Mouse (Mus musculus): ENCODE data around the gene Zfp710. TPM values are rescaled to one million over a fixed set of nuclear protein-coding genes. Genes with fewer than 3 reads are reported as not detected.

Zfp710 gene
- polyA plus RNA-seq, 1 experiment = 45.3 TPM

GRCm38 (mm10) chr7:80032216-80033052 is 7.8 kb downstream of the Zfp710 start:
- Histone ChIP-seq H3K27me3 (ENCODE audit: control insufficient read depth, insufficient read depth, low read length) (no peaks in the 10 kb centered on the region), H3K4me3 (ENCODE audit: extremely low read depth, insufficient read depth, insufficient read length) (peak overlapping the region; percentile 54; the same call in 1 of the 2 replicates), H3K36me3 (ENCODE audit: control insufficient read depth, insufficient read depth, low read length) (no peaks in the 10 kb centered on the region), H3K27ac (ENCODE audit: insufficient read depth, low read length) (peak overlapping the region; percentile 40), H3K4me1 (ENCODE audit: control insufficient read depth, insufficient read depth, insufficient read length) (peaks cover 30% of the 10 kb centered on the region; the same call in 1 of the 2 replicates)
- WGBS = 42% methylated on average over 10 of the region's 10 CpGs
- no peak for TF ChIP-seq CTCF (IDR thresholded peaks at IDR 0.05; ENCODE audit: extremely low read depth, insufficient read depth, insufficient read length, insufficient replicate concordance)
- no peak for TF ChIP-seq POLR2A (IDR thresholded peaks at IDR 0.05; ENCODE audit: low read depth, low read length)
- no peak for DNase-seq (ENCODE audit: low read depth in 1 of 2, low spot score in 2 of 2)

- peaks cover 30% of the 10 kb centered on the region; the same call in 1 of the 2 replicates for H3K4me1 ChIP-seq (ENCODE audit: control insufficient read depth, insufficient read depth, insufficient read length)
- no peak for DNase-seq (ENCODE audit: low read depth in 1 of 2, low spot score in 2 of 2)
- WGBS = 9% methylated on average over 9 of the region's 9 CpGs
These were observed 8.6 kb downstream of the Zfp710 start for GRCm38 (mm10) chr7:80033064-80033717.

GRCm38 (mm10) chr7:80033771-80034170 is 9.2 kb downstream of the Zfp710 start:
- Histone ChIP-seq H3K36me3 (ENCODE audit: control insufficient read depth, insufficient read depth, low read length) (0 out of 2 replicates have a peak, but pooled peaks cover 2% of the 10 kb centered on the region), H3K27ac (ENCODE audit: insufficient read depth, low read length) (no peak overlapping the region), H3K4me3 (ENCODE audit: extremely low read depth, insufficient read depth, insufficient read length) (no peak overlapping the region), H3K4me1 (ENCODE audit: control insufficient read depth, insufficient read depth, insufficient read length) (peaks cover 28% of the 10 kb centered on the region; the same call in 1 of the 2 replicates), H3K27me3 (ENCODE audit: control insufficient read depth, insufficient read depth, low read length) (no peaks in the 10 kb centered on the region)
- no peak for TF ChIP-seq CTCF (IDR thresholded peaks at IDR 0.05; ENCODE audit: extremely low read depth, insufficient read depth, insufficient read length, insufficient replicate concordance)
- no peak for TF ChIP-seq POLR2A (IDR thresholded peaks at IDR 0.05; ENCODE audit: low read depth, low read length)
- no peak for DNase-seq (ENCODE audit: low read depth in 1 of 2, low spot score in 2 of 2)
- 77% methylated on average over 9 of the region's 9 CpGs for WGBS

More at GRCm38 (mm10) chr7:80033064-80033717, 8.6 kb downstream of the Zfp710 start:
- H3K27ac ChIP-seq (ENCODE audit: insufficient read depth, low read length) = peak overlapping the region; percentile 40
- no peaks in the 10 kb centered on the region for H3K27me3 ChIP-seq (ENCODE audit: control insufficient read depth, insufficient read depth, low read length)
- H3K4me3 ChIP-seq (ENCODE audit: extremely low read depth, insufficient read depth, insufficient read length) = peak overlapping the region; percentile 54
- TF ChIP-seq CTCF (IDR thresholded peaks at IDR 0.05; ENCODE audit: extremely low read depth, insufficient read depth, insufficient read length, insufficient replicate concordance) (no peak), POLR2A (IDR thresholded peaks at IDR 0.05; ENCODE audit: low read depth, low read length) (no peak)
- no peaks in the 10 kb centered on the region for H3K36me3 ChIP-seq (ENCODE audit: control insufficient read depth, insufficient read depth, low read length)

GRCm38 (mm10) chr7:80035086-80035485 is 10.5 kb downstream of the Zfp710 start:
- DNase-seq (ENCODE audit: low read depth in 1 of 2, low spot score in 2 of 2) = no peak
- 85% methylated on average over 6 of the region's 6 CpGs for WGBS
- H3K27ac ChIP-seq (ENCODE audit: insufficient read depth, low read length) = no peak overlapping the region
- no peak overlapping the region for H3K4me3 ChIP-seq (ENCODE audit: extremely low read depth, insufficient read depth, insufficient read length)
- H3K27me3 ChIP-seq (ENCODE audit: control insufficient read depth, insufficient read depth, low read length) = no peaks in the 10 kb centered on the region
- TF ChIP-seq CTCF (IDR thresholded peaks at IDR 0.05; ENCODE audit: extremely low read depth, insufficient read depth, insufficient read length, insufficient replicate concordance) = no peak
- H3K4me1 ChIP-seq (ENCODE audit: control insufficient read depth, insufficient read depth, insufficient read length) = peaks cover 23% of the 10 kb centered on the region; the same call in 1 of the 2 replicates
- H3K36me3 ChIP-seq (ENCODE audit: control insufficient read depth, insufficient read depth, low read length) = peaks cover 4% of the 10 kb centered on the region; the same call in 1 of the 2 replicates

GRCm38 (mm10) chr7:80035748-80036147 is 11.1 kb downstream of the Zfp710 start:
- no peak overlapping the region for H3K4me3 ChIP-seq (ENCODE audit: extremely low read depth, insufficient read depth, insufficient read length)
- no peak for TF ChIP-seq CTCF (IDR thresholded peaks at IDR 0.05; ENCODE audit: extremely low read depth, insufficient read depth, insufficient read length, insufficient replicate concordance)
- no peak for TF ChIP-seq POLR2A (IDR thresholded peaks at IDR 0.05; ENCODE audit: low read depth, low read length)
- DNase-seq (ENCODE audit: low read depth in 1 of 2, low spot score in 2 of 2) = no peak
- peaks cover 4% of the 10 kb centered on the region; the same call in 1 of the 2 replicates for H3K36me3 ChIP-seq (ENCODE audit: control insufficient read depth, insufficient read depth, low read length)
- H3K4me1 ChIP-seq (ENCODE audit: control insufficient read depth, insufficient read depth, insufficient read length) = peaks cover 23% of the 10 kb centered on the region; the same call in 1 of the 2 replicates
- no peak overlapping the region for H3K27ac ChIP-seq (ENCODE audit: insufficient read depth, low read length)
- H3K27me3 ChIP-seq (ENCODE audit: control insufficient read depth, insufficient read depth, low read length) = no peaks in the 10 kb centered on the region
- WGBS = 76% methylated on average over 4 of the region's 4 CpGs

GRCm38 (mm10) chr7:80039699-80040098 is 15.1 kb downstream of the Zfp710 start:
- Histone ChIP-seq H3K27me3 (ENCODE audit: control insufficient read depth, insufficient read depth, low read length) (no peaks in the 10 kb centered on the region), H3K4me1 (ENCODE audit: control insufficient read depth, insufficient read depth, insufficient read length) (peaks cover 18% of the 10 kb centered on the region; the same call in 1 of the 2 replicates), H3K27ac (ENCODE audit: insufficient read depth, low read length) (no peak overlapping the region), H3K36me3 (ENCODE audit: control insufficient read depth, insufficient read depth, low read length) (peaks cover 6% of the 10 kb centered on the region; the same call in 1 of the 2 replicates), H3K4me3 (ENCODE audit: extremely low read depth, insufficient read depth, insufficient read length) (no peak overlapping the region)
- WGBS = 88% methylated on average over 8 of the region's 8 CpGs
- DNase-seq (ENCODE audit: low read depth in 1 of 2, low spot score in 2 of 2) = no peak
- TF ChIP-seq CTCF (IDR thresholded peaks at IDR 0.05; ENCODE audit: extremely low read depth, insufficient read depth, insufficient read length, insufficient replicate concordance) = no peak
- TF ChIP-seq POLR2A (IDR thresholded peaks at IDR 0.05; ENCODE audit: low read depth, low read length) = no peak
